Mouse (Mus musculus) heart, postnatal 4 days (tissue): Measurements from ENCODE around the gene Trem2. TPM values are rescaled to one million over a fixed set of nuclear protein-coding genes. Genes with fewer than 3 reads are reported as not detected.
"Not testable (repeated sequence)": the region's sequence is repeated elsewhere in the genome, so short reads cannot be mapped to it uniquely, and the experiment has no call there.

Source experiments
- DNase-seq: peaks from one replicate; pipeline ENCODE4 v3.0.0; 2021
- total RNA-seq, 2 experiments: library from RNA; stranded (reverse); gene quantifications; 2 replicates each; pipeline ENCODE4 v1.2.3; 2021

Gene Trem2
- total RNA-seq, result 1 to 10 TPM; 1.4 to 2.1 TPM

DNA sequence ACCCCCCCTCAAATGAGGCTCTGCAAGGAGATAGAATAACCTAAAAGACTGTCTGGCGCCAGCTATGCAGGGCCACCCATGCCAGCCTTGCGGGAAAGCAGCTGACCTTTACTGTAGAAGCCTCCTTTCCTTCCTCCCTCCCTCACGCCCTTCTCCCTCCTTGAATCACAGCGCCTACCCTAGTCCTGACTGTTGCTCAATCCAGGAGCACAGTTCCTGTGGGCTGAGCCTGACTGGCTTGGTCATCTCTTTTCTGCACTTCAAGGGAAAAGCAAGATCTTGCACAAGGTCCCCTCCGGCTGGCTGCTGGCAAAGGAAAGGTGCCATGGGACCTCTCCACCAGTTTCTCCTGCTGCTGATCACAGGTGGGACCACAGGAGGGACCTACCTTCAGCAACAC, at the start of gene Trem2:
Gene Trem2 (plus strand): TSS at position 171 of the 400 bp plus-strand sequence.
- no peak for DNase-seq

DNA sequence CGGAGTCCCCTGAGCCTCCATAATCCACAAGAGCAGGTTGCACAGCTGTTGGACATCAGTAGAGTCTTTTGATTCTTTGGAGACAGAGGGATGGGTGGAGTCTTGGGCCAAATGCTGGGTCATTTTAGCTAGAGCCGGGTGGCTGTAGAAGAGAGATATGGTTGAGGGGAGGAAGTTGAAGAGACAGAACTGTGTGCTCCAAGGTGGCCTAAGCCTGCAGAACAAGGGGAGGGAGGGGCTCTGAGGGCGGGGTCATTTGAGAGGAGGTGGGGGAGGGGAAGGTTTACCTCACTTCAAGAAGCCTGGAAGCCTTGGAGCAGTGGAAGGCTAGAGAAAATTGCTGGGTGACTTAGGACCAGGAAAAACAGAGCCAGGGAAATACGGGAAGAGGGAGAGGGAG, 47.0 kb upstream of the Trem2 start, which contains the start of gene Treml2:
Gene Treml2 (plus strand): TSS at position 296 of the 400 bp plus-strand sequence.
- no peak for DNase-seq

DNA sequence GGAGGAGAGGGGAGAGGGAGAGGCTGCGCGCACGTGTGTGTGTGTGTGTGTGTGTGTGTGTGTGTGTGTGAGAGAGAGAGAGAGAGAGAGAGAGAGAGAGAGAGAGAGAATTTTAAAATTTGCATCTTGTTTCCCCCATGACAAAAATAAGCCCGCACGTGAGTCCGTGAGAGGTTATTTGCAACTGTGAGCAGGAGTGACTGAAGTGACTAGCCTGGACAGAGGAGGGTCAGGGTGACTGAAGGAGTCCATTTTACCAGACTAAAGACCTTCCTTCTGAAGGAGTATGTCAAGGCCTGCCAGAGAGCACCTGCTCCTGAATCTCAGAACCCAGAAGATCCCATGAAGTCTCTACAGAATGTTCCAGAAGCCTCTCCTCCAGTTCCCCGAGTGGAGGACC, 46.4 kb upstream of the Trem2 start:
- no peak for DNase-seq

DNA sequence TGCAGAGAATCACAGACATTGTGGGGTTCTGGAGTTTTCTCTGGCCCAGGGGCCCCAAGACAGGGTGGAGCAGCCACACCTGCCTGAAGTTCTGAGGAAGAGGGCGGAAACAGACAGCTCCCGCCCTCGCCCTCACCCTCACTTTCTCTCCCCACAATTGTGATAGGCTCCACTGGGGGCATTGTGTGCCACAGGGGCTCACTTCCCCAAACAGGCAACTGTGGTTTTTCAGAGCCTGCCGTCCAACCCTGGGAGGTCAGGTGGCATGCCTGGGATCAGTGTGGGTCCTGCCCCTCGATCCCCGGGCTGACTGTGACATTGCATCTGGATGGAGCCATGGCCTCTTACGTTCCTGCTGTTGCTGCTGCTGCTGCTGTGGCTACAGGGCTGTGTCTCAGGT, 46.0 kb upstream of the Trem2 start:
- DNase-seq, result no peak

DNA sequence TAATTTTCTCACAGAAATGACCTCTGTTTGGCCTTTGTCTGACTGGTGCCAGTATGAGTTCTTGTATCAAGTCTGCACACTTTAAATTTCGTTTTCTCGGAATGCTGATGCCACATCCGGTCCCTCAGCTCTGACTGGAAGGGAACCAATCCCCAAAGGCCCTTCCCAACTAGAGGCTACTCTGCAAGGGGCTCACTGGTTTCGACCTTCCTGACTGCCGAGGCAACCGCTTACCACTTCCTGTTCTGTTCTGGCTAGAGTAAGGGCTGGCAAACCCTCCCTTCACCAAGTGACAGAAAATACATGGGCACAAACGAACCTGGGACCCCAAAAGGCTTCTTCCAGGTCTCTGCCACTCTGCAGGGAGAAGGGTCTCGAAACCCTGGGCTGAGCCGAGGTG, 45.3 kb upstream of the Trem2 start:
- DNase-seq, result no peak

DNA sequence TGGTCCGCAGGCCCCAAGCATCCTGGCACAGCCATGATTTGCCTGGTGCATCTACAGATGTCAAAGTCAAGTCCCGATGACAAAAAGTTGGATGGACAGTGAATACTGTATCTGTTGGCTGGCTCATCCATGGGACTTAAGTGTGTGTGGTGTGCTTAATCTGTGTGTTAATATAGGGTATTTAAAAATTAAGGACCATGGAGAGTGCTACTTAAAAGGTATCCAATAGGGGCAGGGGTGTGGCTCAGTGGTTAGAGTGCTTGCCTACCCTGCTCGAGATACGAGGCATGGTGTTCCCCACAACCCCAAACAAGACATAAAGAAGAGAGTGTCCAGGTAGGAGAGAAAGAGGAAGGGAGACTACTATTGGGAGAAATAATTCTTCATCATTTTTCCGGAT, 44.4 kb upstream of the Trem2 start:
- DNase-seq, result no peak

DNA sequence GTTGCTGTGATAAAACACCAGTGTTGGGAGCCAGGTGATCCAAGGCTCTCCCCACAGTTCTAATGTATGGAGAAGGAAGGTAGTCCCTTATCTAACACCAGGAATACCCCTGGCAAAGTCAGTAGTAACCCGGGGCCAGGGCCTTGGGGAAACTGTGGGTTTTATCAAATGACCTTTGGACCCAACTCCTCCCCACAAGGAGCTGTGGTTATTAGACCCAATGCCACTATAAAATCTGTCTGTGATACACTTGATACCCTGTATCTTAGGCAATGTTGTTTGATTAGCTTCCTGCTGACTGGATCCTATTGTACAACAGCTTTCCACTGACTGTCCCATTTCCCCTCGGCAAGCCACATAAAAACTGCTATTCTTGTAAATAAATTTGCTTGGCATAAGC, 34.1 kb upstream of the Trem2 start:
- DNase-seq, result no peak

DNA sequence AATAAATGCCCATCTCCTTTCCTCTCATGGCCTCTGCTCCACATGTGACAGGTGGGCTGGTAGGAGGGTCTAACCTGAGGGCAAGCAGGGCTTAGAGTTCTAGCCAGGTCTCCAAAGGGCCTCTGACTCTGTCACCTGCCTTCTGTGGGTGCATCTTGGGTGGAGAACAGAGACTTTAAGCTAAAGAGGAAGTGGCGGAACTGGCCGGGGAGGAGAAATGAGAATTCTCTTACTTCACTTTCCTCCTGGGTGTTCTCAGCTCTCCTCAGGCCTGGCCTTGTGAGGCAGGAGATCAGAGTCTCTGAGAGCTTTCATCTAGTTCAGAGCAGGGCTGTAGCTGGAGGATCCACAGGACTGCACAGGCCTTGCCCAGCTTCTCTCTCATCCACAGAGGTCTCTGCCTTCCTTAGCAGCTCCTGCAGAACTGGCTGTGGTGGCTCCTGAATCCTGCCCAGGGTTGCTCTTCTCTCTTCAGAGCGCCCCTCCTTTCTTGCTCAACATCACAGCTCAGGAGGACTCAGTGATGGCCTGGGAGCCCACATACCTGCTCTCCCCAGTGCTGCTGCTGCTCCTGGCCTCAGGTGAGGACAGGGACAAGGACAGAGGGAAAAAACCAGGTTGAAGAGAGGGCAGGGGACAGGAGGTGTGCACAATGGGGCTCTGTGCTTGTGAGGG, 30.2 kb upstream of the Trem2 start, which contains the start of gene B430306N03Rik:
Gene B430306N03Rik (plus strand): TSS at position 237 of the 675 bp plus-strand sequence.
- not testable (repeated sequence) for DNase-seq

DNA sequence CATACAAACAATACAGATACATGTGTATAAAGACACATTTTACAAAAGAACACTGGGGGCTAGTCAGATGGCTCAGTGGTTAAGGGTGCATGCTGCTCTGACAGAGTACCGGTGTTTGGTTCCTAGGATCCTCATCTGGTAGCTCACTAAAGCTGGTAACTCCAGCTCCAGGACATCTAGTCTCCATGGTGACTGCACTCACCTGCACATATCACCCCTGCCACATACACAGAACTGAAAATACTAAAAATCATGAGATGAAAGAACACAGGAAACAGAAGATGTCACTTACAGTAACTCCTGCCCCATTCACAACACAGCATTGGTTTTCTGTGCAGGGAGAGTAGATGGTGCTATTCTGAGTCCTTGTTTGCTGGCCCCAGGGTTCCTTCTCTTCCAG, 27.5 kb upstream of the Trem2 start:
- no peak for DNase-seq

DNA sequence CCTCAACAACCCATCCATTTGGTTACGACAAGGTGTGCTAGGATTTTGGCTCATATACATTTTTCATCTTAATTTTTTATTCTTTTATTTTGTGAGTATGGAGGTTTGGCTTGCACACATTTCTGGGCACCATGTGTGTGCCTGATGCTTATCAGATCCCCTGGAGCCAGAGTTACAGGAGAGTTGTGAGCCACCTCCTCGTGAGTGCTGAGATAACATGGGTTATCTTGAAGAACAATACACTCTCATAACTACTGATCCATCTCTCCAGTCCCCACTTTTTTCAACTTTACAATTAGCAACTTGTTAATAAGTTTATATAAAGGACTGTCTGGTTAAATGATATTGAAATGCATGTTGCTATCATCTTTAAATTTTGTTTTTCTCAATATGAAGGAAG, 24.9 kb upstream of the Trem2 start:
- no peak for DNase-seq

DNA sequence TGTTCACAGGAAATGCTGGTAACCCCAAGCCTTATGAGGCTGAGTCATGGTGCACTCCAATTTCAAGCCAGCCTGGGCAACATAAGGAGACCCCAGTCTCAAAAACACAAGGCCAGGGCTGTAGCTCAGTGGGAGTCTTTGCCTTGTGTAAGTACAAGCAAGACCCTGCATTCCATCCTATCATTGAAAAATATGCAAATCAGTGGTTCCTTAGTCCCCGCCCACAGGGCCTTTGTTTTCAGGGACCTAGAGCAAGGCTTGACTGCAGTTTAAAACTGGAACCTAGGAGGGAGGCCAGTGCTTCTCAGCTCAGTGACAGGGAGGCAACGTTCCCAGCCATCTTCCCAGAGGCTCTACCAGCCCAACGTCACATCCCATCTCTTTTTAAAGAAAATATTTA, 23.0 kb upstream of the Trem2 start:
- DNase-seq, result no peak

DNA sequence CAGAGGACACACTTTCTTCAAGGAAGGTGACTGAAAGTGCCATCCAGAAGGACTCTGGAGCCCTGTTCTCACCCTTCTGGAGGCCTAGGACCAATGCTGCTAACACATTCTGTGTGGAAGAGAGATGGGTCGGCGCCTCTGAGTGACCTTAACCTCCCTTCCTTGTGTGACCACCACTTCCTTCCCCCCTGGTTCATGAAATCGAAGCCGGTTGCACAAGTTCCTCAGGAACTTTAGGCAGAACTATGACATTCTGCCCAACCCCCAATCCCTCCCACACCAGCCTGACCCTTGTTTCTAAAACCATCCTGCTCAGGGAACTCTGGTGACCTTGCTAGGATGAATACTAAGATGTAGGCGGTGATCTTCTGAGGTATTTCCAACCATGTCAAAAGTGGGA, 21.9 kb upstream of the Trem2 start:
- DNase-seq, result no peak

DNA sequence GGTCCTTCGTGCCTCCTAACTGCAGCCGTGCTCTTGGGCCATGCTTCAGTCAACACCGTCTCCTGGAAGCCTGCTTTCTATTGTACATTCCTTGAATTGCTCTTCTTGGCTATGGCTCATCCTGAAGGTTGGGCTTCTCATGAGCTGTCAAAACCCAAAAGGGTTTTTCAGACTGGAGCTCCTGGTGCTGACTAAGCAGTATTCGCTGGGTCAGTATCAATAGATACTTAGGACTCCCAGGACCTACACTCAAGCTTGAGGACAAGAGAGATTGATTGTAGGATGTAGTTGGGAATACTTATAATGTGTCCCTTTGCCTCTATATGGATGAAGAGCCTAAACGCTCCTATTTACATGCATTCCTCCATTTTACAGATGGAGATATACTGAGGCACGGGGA, 21.1 kb upstream of the Trem2 start:
- DNase-seq, result no peak

DNA sequence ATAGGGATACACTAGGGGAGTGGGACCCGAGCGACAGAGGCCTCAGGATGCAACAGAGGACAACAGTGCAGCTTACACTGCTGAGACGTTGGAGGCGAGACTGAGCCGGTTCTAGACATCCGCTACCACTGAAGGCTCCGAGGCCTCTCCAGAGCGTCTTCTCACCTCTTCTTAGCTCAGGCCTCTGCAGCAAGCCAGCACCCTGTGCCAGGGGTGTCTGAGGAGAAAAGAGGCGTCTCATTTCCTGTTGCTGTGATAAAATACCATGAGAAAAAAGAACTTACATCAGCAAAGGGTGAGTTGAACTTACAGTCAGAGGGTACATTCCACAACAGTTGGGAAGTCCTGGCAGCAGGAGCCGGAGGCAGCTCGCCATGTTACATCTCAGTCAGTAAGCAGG, 20.6 kb upstream of the Trem2 start:
- no peak for DNase-seq

DNA sequence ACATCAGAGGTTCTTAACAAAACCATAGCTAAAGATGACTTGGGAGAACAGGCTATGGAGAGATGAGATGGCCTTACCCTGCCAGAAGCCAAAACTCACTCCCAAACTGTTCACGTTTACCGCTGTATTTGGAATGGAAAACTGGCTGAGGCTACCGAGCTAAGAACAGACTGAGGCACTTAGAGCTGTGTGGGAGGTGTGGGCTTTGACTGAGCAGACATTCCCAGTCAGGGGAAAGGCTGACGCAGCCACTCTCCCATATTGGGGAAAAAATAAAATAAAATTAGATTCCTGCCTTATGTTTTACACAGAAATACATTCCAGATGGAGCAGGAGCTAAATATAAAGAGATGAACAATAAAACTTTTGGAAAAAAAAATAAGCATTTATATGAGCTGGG, 19.5 kb upstream of the Trem2 start:
- no peak for DNase-seq

DNA sequence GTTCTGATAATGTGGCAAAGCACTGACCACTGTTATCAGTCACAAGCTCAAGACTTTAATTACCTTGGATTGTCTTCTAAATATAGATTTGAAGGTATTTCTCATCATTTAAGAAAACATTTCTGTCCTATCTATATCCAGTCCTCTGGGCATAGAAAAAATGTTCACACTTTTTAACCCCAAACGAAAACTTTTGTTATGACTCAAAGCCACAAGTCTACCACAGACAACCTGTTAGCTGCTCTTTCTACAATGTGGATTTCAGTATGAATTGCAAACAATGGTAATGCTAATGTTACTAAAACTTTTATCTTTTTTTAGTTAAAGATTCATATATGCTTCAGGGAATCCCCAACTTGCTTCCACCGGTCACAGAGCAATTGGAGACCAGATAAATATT, 13.7 kb upstream of the Trem2 start:
- DNase-seq, result no peak

DNA sequence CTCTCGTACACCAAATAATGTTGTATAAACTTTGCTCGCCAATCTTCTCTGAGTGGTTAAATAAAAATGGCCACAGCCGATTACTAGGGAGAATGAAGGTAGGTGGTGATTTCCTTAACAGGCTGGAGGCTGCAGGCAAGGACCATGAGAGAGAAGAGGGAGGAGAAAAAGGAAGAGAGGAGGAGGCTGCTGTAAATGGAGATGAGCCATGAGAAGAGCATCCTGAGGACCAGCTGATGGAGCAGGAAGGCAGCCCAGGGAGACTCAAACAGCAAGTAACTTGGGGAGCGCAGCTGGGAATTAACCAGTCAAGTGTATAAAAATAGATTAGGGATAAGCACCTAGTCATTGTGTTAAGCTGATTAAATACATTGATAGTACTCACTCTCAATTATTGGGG, 12.0 kb upstream of the Trem2 start:
- no peak for DNase-seq

DNA sequence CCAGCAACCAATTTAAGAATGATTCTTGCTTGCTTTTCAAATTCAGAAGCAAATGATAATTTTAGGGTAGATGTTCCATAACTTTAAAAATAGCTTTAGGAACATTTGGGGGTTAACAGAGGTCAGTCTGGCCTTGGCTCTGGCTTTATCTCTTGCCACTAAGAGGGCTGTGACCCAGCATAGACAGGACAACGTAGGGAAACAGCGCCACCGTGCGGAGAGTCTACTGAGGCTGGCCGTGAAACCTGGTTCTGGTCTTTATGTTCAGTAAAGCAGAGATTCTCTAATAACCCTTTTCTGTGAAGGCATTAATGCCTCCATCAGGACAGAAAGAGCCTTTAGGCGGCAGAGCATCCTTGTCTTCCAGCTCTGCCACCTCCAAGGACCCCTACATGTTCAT, 9.3 kb upstream of the Trem2 start:
- peak; percentile 92 for DNase-seq

DNA sequence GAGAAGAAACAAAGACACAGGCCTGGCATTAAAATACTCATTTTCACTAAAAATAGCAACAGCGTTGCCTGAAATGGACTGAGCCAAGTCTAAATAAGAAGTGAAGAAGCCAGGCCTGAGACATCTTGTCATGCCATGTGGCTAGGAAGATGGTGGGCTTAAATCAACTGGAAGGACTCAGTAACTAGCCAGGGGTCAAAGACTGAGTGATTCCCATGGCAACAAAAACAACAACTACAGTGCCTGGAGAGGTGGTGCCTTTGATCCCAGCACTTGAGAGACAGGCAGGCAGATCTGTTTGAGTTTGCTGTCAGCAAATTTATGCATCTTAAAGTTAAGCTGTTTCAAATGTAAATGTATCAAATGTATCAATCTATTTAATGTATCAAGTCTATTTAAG, 5.9 kb upstream of the Trem2 start:
- DNase-seq, result no peak

DNA sequence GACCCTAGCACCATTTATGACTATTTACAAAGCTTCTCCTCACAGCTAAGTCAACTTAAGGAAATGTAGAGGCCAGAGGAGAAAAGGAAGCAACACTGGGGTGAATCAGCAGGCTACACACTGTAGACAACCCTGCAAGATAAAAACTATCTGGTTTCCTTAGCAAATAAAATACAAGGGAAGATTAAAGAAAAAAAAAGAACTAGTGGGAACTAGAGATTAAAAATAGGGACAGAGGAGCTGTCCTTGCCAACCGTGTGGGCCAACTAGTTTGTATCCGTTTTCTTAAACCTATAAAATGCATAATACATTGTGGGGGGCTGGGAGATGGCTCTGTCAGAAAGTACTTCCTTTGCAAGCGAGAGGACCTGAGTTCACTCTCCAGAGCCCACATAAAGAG, 4.3 kb upstream of the Trem2 start:
- DNase-seq, result no peak

DNA sequence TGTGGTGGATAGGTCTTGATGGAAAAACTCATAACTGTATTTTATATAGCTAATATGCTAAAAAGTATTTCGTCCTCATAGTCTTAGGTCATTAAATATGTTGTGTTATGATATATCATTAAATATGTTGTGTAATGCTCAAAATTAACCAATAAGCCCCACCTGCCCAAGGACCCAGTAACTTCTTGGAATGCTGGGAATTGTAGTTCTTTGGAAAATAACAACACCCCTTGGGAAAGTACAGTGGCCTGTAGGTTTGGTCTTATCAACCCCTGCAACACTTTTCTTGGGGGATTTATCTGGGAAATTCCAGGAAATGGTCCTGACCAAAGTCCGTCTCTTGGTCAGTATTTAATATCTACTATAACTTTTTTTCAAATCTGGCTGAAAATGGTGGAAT, 3.1 kb upstream of the Trem2 start:
- DNase-seq, result no peak

DNA sequence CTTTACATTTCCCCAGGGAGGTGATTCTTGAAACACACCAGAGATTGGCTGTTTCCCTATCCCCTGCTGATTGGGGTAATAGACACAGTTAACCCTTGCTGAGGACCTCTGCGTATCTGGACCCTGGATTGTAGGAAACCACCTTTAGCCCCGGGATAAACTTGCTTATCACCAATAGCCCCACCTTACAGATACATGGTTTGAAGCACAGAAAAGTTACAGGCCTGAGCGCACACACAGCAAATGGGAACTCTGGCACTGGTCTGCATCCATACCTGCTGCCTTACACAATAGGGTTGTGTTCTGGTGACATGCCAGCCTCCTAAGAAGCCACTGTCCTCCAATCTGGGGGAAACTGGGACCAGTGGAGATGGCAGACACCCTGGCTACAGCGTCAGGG, 377 bp upstream of the Trem2 start:
- no peak for DNase-seq

DNA sequence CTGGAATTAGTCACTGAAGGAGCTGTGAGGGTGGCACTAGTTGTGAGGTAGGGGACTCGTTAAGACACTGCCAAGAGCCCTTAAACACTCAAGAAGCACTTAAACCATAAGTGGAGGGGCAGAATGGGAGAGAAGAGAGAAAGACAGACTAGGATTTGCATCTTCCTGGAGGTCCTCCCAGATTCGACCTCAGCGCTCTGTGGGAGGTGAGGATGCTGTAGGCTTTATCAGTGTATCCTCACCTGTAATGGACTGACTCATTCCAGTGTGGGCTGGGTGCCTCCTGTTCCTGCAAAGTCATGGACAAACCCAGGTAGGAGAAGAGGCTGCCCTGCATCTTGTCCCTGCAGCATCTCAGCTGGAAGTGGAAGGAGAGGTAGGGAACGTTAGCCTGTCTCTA, 633 bp downstream of the Trem2 start:
- DNase-seq, result no peak

DNA sequence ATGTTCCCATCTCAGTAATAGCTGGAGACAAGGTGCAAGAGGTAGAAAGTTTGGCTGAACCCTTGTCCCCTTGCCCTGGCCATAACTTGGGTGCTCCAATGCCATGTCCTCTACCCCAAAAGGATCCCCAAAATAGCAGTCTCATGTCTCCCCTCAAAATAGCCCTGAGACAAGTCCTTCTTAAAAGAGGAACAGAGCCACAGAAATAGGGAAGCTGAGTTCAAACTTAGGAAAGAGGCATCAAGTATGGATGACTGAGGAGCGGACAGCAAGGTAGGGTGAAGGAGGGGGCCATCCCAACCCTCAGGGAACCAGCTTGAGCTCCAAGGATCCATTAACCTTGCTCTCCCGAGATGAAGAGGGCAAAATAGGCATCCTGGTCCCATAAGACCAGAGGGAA, 1.1 kb downstream of the Trem2 start:
- DNase-seq, result no peak

DNA sequence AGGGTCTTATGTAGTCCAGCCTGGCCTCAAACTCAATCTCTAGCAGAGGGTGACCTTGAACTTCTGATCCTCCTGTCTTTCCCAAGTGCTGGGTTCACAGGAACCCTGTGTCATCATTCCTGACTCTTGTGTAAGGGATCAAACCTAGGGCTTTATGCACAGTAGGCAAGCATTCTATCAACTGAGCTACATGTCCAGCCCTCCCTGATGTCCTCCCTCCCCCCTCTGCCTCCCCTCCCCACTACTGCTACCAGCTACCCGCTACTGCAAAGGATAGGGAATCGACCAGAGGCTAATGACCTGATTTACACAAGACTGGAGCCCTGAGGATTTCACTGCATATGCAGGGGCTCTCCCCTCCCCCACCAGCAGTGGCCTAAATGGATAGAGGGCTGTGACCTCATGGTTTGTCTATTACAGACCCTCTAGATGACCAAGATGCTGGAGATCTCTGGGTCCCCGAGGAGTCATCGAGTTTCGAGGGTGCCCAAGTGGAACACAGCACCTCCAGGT, 4.5 kb downstream of the Trem2 start:
- no peak for DNase-seq
